Mouse (Mus musculus) mouse embryonic stem cell (cell line): ENCODE measurements around the gene Retreg1.

Experiments used
- in situ Hi-C, 2 experiments: fragments of 300-500 bp; cut with MboI; formaldehyde crosslinking; loops; 1 replicate in 1 of 2; 3 replicates in 1 of 2; pipeline ENCODE4 v1.14.3; 2019 to 2020; ENCODE audit warnings: low sequenced_read_pairs in 2 of 2, low pct_unique_long_range_greater_than_20kb in 1 of 2, mixed read lengths in 1 of 2; ENCODE audit not compliant: unreplicated experiment in 1 of 2

Gene Retreg1

GRCm38 (mm10) chr15:25871470-25871869 is 28.5 kb downstream of the Retreg1 start:
- in situ Hi-C loops, result no loop called here

GRCm38 (mm10) chr15:25872118-25872517 is 29.1 kb downstream of the Retreg1 start:
- in situ Hi-C loops, result no loop called here

GRCm38 (mm10) chr15:25872657-25873056 is 29.7 kb downstream of the Retreg1 start:
- in situ Hi-C loops, result no loop called here

GRCm38 (mm10) chr15:25873536-25873935 is 30.6 kb downstream of the Retreg1 start:
- in situ Hi-C loops, result no loop called here

GRCm38 (mm10) chr15:25876601-25877161 is 33.7 kb downstream of the Retreg1 start:
- in situ Hi-C loops, result no loop called here

- in situ Hi-C loops, result no loop called here
These were observed 34.8 kb downstream of the Retreg1 start for GRCm38 (mm10) chr15:25877798-25878197.

GRCm38 (mm10) chr15:25879229-25879628 is 36.2 kb downstream of the Retreg1 start:
- in situ Hi-C loops, result no loop called here

GRCm38 (mm10) chr15:25880192-25880591 is 37.2 kb downstream of the Retreg1 start:
- in situ Hi-C loops, result no loop called here

GRCm38 (mm10) chr15:25882002-25882401 is 39.0 kb downstream of the Retreg1 start:
- in situ Hi-C loops, result no loop called here

- in situ Hi-C loops, result no loop called here
These were observed 41.5 kb downstream of the Retreg1 start for GRCm38 (mm10) chr15:25884416-25884958.

- in situ Hi-C loops, result no loop called here
These were observed 43.6 kb downstream of the Retreg1 start for GRCm38 (mm10) chr15:25886581-25887011.

GRCm38 (mm10) chr15:25889927-25890326 is 46.9 kb downstream of the Retreg1 start:
- in situ Hi-C loops, result no loop called here

GRCm38 (mm10) chr15:25891556-25891955 is 48.6 kb downstream of the Retreg1 start:
- in situ Hi-C loops, result no loop called here

GRCm38 (mm10) chr15:25893327-25893726 is 50.3 kb downstream of the Retreg1 start:
- in situ Hi-C loops, result no loop called here

GRCm38 (mm10) chr15:25896783-25897182 is 53.8 kb downstream of the Retreg1 start:
- in situ Hi-C loops, result no loop called here

- in situ Hi-C loops, result no loop called here
These were observed 54.6 kb downstream of the Retreg1 start for GRCm38 (mm10) chr15:25897617-25898016.

GRCm38 (mm10) chr15:25899021-25899420 is 56.0 kb downstream of the Retreg1 start:
- in situ Hi-C loops, result no loop called here

GRCm38 (mm10) chr15:25900540-25900939 is 57.6 kb downstream of the Retreg1 start:
- in situ Hi-C loops, result no loop called here

- in situ Hi-C loops, result no loop called here
These were observed 60.1 kb downstream of the Retreg1 start for GRCm38 (mm10) chr15:25902931-25903615.

GRCm38 (mm10) chr15:25904435-25905021 is 61.5 kb downstream of the Retreg1 start:
- in situ Hi-C loops, result no loop called here
